Mouse (Mus musculus) midbrain, postnatal 0 days (tissue): ENCODE data around the gene Rrp1. TPM values are rescaled to one million over a fixed set of nuclear protein-coding genes. Genes with fewer than 3 reads are reported as not detected.

ENCODE experiments used
- ATAC-seq: fragments of 200-750 bp; cut with Nextera tagmentation; 2 replicates; pipeline ENCODE4 v1.8.0; 2017; ENCODE audit warnings: moderate number of reproducible peaks, mild to moderate bottlenecking, moderate TSS enrichment, moderate library complexity; ENCODE audit not compliant: low FRiP score
- DNase-seq: peaks from one replicate; pipeline ENCODE4 v3.0.0-alpha.2; 2015; ENCODE audit warnings: low spot score
- H3K27ac ChIP-seq: fragments of 300-500 bp; sonication (generic); 2 replicates; pipeline ENCODE4 v1.5.1; 2014; ENCODE audit warnings: low read depth, mild to moderate bottlenecking, low read length, mixed read lengths
- H3K27me3 ChIP-seq: fragments of 300-500 bp; sonication (generic); 2 replicates; pipeline ENCODE4 v1.6.1; 2014; ENCODE audit warnings: low read length, control low read depth, mixed read lengths; ENCODE audit not compliant: insufficient read depth
- H3K36me3 ChIP-seq: fragments of 300-500 bp; sonication (generic); 2 replicates; pipeline ENCODE4 v1.6.1; 2014; ENCODE audit warnings: low read length, control low read depth, mixed read lengths; ENCODE audit not compliant: insufficient read depth
- H3K4me1 ChIP-seq: fragments of 300-500 bp; sonication (generic); 2 replicates; pipeline ENCODE4 v1.6.1; 2014; ENCODE audit warnings: mild to moderate bottlenecking, control low read depth, antibody characterized with exemption, low read length, mixed read lengths; ENCODE audit not compliant: insufficient read depth
- H3K4me2 ChIP-seq: fragments of 300-500 bp; sonication (generic); 2 replicates; pipeline ENCODE4 v1.6.1; 2014; ENCODE audit warnings: low read depth, mild to moderate bottlenecking, low read length, mixed read lengths; ENCODE audit not compliant: poor library complexity, severe bottlenecking
- H3K4me3 ChIP-seq: fragments of 300-500 bp; sonication (generic); 2 replicates; pipeline ENCODE4 v1.5.1; 2014; ENCODE audit warnings: low read depth, mild to moderate bottlenecking, low read length, moderate library complexity
- H3K9ac ChIP-seq: fragments of 300-500 bp; sonication (generic); replicated peaks from 2 replicates; pipeline ENCODE4 v1.6.1; 2014; ENCODE audit warnings: mild to moderate bottlenecking, low read length, moderate library complexity, mixed read lengths; ENCODE audit not compliant: poor library complexity, severe bottlenecking
- H3K9me3 ChIP-seq: fragments of 300-500 bp; sonication (generic); 2 replicates; pipeline ENCODE4 v1.6.1; 2016; ENCODE audit warnings: low read length, control low read depth
- CTCF ChIP-seq: IDR thresholded peaks from 2 replicates; pipeline ENCODE4 v1.5.1; 2016; ENCODE audit warnings: antibody characterized with exemption, mild to moderate bottlenecking
- WGBS: fragments of 180-500 bp; shearing (Covaris S2); extraction: QIAGEN DNeasy Blood & Tissue Kit; methylation state at CpG from one replicate; pipeline ENCODE4 v1.1.7; 2014; 5-methylcytosine and 5-hydroxymethylcytosine counted together
- polyA plus RNA-seq: library from polyadenylated mRNA; unstranded; fragments of >200 nt; fragmentation: Nextera tagmentation; extraction: Ambion mirVana; gene quantifications from 2 replicates; pipeline ENCODE4 v1.2.1, GENCODE M21; 2015
- total RNA-seq: library from RNA; depleted of rRNA; stranded (reverse); fragments of >200 nt; gene quantifications from 2 replicates; pipeline ENCODE4 v1.2.3, GENCODE M21; 2014

Gene Rrp1
- total and polyA plus RNA-seq, 2 experiments from 2014 or later: 219 to 462 TPM

DNA sequence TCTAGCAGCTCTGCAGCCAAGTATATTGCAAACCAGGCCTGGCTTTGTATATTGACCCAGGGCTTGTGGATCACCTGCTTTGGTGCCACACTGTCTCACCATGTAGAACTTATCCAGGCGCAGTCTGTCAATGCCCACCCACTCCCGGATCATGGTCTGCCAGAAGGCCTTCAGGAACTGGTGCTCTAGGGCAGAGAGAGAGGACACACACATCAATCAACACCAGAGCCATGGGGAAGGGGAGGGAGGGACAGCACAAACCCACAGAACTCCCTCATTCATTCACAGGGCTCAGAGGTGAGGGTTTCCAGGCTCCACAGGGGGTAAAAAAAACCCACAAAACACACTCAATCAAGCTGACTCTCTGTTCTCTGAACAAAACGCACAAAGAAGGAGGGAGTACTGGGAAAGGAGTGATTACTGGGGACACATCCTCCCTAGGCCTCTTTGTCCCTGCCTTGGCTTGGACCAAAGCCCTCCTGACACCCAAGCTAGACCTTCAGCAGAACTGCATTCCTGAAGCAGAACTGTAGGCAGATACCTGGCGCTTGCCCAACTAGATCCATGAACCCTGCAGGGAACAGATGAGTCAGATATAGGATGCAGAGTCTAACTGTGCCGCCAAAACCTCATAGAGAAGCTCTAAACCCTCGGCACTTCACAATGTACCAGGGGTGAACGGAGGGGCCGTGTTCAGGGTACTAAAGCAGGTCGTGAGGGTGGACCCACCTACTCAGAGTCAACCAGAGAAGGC is 3.6 kb downstream of the Rrp1 start:
- Histone ChIP-seq H3K27me3 (no peaks in the 10 kb centered on the region), H3K36me3 (peaks cover 47% of the 10 kb centered on the region), H3K27ac (no peak overlapping the region), H3K4me2 (no peak overlapping the region), H3K4me3 (no peak overlapping the region), H3K4me1 (peaks cover 6% of the 10 kb centered on the region; the same call in 1 of the 2 replicates), H3K9me3 (no peaks in the 10 kb centered on the region), H3K9ac (no peak overlapping the region)
- ATAC-seq (no peak), DNase-seq (no peak)
- no peak for TF ChIP-seq CTCF
- 90% methylated on average over 9 of the region's 9 CpGs for WGBS

DNA sequence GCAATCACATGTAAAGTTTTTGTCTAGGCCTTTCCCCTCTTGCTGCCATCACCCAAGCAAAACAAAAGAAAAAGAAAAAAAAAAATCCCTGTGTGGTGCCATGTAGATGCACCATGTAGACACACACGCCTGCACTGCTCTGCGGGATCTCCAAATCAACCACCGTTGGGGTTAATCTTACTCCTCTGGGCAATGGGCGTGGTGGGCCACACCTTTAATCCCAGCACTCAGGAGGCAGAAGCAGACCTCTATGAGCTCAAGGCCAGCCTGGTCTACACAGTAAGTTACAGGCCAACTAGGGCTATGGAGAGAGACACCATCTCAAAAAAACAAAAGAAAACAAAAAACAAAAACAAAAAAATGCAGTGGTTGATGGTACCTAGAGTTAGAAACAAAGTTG is 5.7 kb downstream of the Rrp1 start:
- H3K4me1 ChIP-seq: peaks cover 2% of the 10 kb centered on the region; the same call in 1 of the 2 replicates
- no peaks in the 10 kb centered on the region for H3K27me3 ChIP-seq
- H3K9me3 ChIP-seq: no peaks in the 10 kb centered on the region
- H3K27ac ChIP-seq: no peak overlapping the region
- DNase-seq: no peak
- ATAC-seq: no peak
- no peak overlapping the region for H3K4me3 ChIP-seq
- WGBS: 94% methylated on average over 4 of the region's 4 CpGs
- no peak overlapping the region for H3K9ac ChIP-seq
- no peak overlapping the region for H3K4me2 ChIP-seq
- no peak for TF ChIP-seq CTCF
- peaks cover 68% of the 10 kb centered on the region for H3K36me3 ChIP-seq

DNA sequence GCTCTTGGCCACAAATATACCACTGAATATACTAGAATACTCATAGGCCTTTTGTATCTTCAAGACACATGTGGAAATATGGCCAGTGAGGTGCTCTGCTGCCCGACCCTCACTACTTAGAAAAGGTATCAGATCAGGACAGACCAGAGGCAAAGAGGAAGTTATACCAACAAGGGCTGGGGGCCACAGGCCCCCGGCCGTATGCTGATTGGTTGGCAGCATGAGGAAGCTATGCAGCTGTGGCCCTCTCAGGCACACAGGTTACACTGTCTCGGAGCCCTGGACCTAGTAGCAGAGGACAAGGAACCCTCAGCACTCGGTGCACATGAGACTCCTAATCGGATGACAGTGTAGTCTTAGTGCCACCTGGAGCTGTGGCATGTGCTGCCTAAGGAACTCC is 6.7 kb downstream of the Rrp1 start:
- Histone ChIP-seq H3K4me1 (no peaks in the 10 kb centered on the region), H3K27me3 (no peaks in the 10 kb centered on the region), H3K9me3 (no peaks in the 10 kb centered on the region), H3K9ac (no peak overlapping the region), H3K4me2 (no peak overlapping the region), H3K4me3 (no peak overlapping the region), H3K27ac (no peak overlapping the region), H3K36me3 (peaks cover 78% of the 10 kb centered on the region)
- no peak for TF ChIP-seq CTCF
- WGBS: 96% methylated on average over 6 of the region's 6 CpGs
- DNase-seq (no peak), ATAC-seq (no peak)

DNA sequence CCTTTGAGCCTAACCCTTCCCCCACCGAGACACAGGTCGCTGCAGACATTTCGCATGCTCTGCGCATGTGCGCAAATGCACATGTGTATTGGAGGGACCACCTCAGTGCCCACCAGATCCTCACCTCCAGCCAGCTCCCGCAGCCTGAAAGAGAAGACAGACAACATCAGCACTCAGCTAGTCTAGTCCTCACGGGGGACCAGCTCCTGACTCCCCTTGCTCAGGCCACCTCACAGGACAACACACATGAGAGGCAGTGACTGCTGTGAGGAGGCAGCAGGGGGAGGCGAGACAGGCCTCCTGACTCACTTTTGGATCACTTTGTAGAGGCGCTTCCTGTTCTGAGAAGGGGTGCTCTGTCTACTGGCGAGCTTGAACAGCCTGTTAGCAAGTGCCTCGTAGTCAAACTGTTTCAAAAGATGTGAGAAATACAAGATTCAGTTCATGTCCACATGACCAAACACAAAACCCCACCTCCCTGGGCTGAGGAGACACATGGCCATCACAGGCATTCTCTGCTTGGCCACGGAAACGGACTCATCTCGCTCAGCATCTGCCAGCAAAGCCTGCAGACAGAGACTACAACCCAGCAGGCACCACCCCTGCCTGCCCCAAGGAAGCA is 10.4 kb downstream of the Rrp1 start:
- TF ChIP-seq CTCF: no peak
- Histone ChIP-seq H3K4me3 (no peak overlapping the region), H3K27ac (no peak overlapping the region), H3K36me3 (peaks cover 69% of the 10 kb centered on the region), H3K9ac (no peak overlapping the region), H3K9me3 (no peaks in the 10 kb centered on the region), H3K4me1 (no peaks in the 10 kb centered on the region; the same call in 1 of the 2 replicates), H3K4me2 (no peak overlapping the region), H3K27me3 (no peaks in the 10 kb centered on the region)
- 94% methylated on average over 14 of the region's 14 CpGs for WGBS
- no peak for ATAC-seq
- DNase-seq: no peak

DNA sequence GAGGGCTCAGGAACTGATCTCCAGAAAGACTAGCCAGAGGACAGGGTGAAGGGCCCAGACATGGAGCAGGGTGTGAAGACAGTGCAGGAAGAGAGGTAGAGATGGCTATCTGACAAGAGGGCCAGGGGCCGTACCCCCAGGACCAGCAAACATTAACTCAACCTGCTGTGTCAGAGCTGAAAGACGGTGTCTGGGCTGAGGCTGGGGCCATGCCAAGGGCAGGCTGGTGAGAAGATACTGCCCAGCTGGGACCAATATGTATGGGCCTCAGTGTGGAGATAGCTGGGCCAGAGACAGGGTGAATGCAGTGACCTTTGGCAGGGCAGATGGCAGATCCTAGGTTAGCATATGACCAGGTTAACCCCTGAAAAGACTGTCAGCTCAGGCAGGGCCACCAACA is 11.7 kb downstream of the Rrp1 start:
- no peak for TF ChIP-seq CTCF
- Histone ChIP-seq H3K4me2 (no peak overlapping the region), H3K9me3 (no peaks in the 10 kb centered on the region), H3K4me1 (no peaks in the 10 kb centered on the region; the same call in 1 of the 2 replicates), H3K4me3 (no peak overlapping the region), H3K36me3 (peaks cover 64% of the 10 kb centered on the region), H3K9ac (no peak overlapping the region), H3K27ac (no peak overlapping the region), H3K27me3 (no peaks in the 10 kb centered on the region)
- WGBS: 89% methylated on average over 2 of the region's 2 CpGs
- DNase-seq: no peak
- ATAC-seq: no peak

DNA sequence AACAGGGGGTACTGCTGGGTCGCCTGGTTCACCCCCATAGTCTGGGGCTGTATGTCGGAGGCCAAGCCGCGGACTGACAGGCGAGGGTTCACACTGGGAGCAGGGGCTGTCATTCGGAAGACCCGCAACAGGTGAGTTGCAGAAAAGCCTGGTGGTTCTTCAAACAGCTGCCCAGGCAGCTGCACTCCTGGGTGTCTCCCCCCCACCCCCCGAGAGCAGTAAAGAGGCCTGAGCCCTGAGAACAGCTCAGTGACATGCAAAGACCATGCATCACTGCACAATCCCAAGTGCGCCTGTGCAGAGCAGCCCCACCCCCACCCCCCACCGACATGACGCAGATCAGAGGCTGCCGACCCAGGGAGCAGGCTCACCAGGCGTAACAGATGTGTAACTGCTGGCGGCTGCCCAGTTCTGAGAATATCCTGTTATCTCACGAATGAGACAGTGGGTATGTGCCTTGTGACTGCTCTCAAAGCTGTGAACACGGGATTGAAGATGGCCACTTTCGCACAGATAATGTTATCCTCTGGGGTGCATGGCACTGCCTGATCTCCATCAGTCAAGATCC is 13.7 kb downstream of the Rrp1 start:
- Histone ChIP-seq H3K27me3 (no peaks in the 10 kb centered on the region), H3K4me3 (no peak overlapping the region), H3K4me2 (no peak overlapping the region), H3K27ac (peak overlapping the region; percentile 47; the same call in 1 of the 2 replicates), H3K9ac (0 out of 2 replicates have a peak overlapping the region, but pooled peaks have one; percentile 19), H3K9me3 (no peaks in the 10 kb centered on the region), H3K4me1 (peaks cover 4% of the 10 kb centered on the region; the same call in 1 of the 2 replicates), H3K36me3 (peaks cover 47% of the 10 kb centered on the region)
- no peak for TF ChIP-seq CTCF
- DNase-seq (peak; percentile 62), ATAC-seq (peak; percentile 36)
- 32% methylated on average over 17 of the region's 17 CpGs for WGBS
